Mouse (Mus musculus): Measurements from ENCODE around the gene Nusap1. TPM values are rescaled to one million over a fixed set of nuclear protein-coding genes. Genes with fewer than 3 reads are reported as not detected.

The Nusap1 gene
- polyA plus RNA-seq, 1 experiment from 2014 or later, result 3.9 TPM

GRCm38 (mm10) chr2:119669010-119669409, 50.9 kb downstream of the Nusap1 start:
- no peak overlapping the region for H3K27ac ChIP-seq (ENCODE audit: low read length)
- H3K4me3 ChIP-seq (ENCODE audit: low read depth, low read length), result no peak overlapping the region
- H3K27me3 ChIP-seq (replicated peaks; ENCODE audit: insufficient read depth, low read length), result no peaks in the 10 kb centered on the region
- ATAC-seq, result no peak
- no peaks in the 10 kb centered on the region for H3K9me3 ChIP-seq (ENCODE audit: low read length)
- DNase-seq (ENCODE audit: low spot score), result peak; percentile 68
- H3K4me1 ChIP-seq (ENCODE audit: insufficient read depth, low read depth, low read length), result no peaks in the 10 kb centered on the region
- no peak for TF ChIP-seq EP300 (IDR thresholded peaks at IDR 0.05)
- TF ChIP-seq CTCF (IDR thresholded peaks at IDR 0.05), result peak; percentile 74
- H3K4me2 ChIP-seq (replicated peaks; ENCODE audit: low read depth, low read length), result no peak overlapping the region
- H3K36me3 ChIP-seq (ENCODE audit: insufficient read depth, low read length), result no peaks in the 10 kb centered on the region
- H3K9ac ChIP-seq (replicated peaks; ENCODE audit: low read depth), result no peak overlapping the region
- 15% methylated on average over 7 of the region's 7 CpGs for WGBS

GRCm38 (mm10) chr2:119674525-119675214, 56.6 kb downstream of the Nusap1 start, which contains the start of gene Rtf1:
Gene Rtf1, plus strand, starts transcription at chr2:119675068.
- no peaks in the 10 kb centered on the region for H3K4me1 ChIP-seq (ENCODE audit: insufficient read depth, low read depth, low read length)
- TF ChIP-seq EP300 (IDR thresholded peaks at IDR 0.05) (no peak), CTCF (IDR thresholded peaks at IDR 0.05) (no peak)
- DNase-seq (ENCODE audit: low spot score) (peak; percentile 96), ATAC-seq (peak; percentile 98)
- peak within 1 kb of the TSS; percentile 80 for H3K4me3 ChIP-seq (ENCODE audit: low read depth, low read length)
- WGBS, result under 1% methylated on average over 30 of the region's 58 CpGs
- H3K9me3 ChIP-seq (ENCODE audit: low read length), result no peaks in the 10 kb centered on the region
- peak within 1 kb of the TSS; percentile 92 for H3K27ac ChIP-seq (ENCODE audit: low read length)
- peak within 1 kb of the TSS; percentile 87 for H3K4me2 ChIP-seq (replicated peaks; ENCODE audit: low read depth, low read length)
- H3K27me3 ChIP-seq (replicated peaks; ENCODE audit: insufficient read depth, low read length), result no peaks in the 10 kb centered on the region
- no peaks in the 10 kb centered on the region for H3K36me3 ChIP-seq (ENCODE audit: insufficient read depth, low read length)
- H3K9ac ChIP-seq (replicated peaks; ENCODE audit: low read depth), result peak within 1 kb of the TSS; percentile 90

GRCm38 (mm10) chr2:119675215-119675784, 57.2 kb downstream of the Nusap1 start:
- TF ChIP-seq EP300 (IDR thresholded peaks at IDR 0.05) (no peak), CTCF (IDR thresholded peaks at IDR 0.05) (no peak)
- no peaks in the 10 kb centered on the region for H3K36me3 ChIP-seq (ENCODE audit: insufficient read depth, low read length)
- peak; percentile 86 for ATAC-seq
- H3K4me2 ChIP-seq (replicated peaks; ENCODE audit: low read depth, low read length), result peak overlapping the region; percentile 87
- H3K9me3 ChIP-seq (ENCODE audit: low read length), result no peaks in the 10 kb centered on the region
- H3K27me3 ChIP-seq (replicated peaks; ENCODE audit: insufficient read depth, low read length), result no peaks in the 10 kb centered on the region
- H3K4me1 ChIP-seq (ENCODE audit: insufficient read depth, low read depth, low read length), result no peaks in the 10 kb centered on the region
- H3K4me3 ChIP-seq (ENCODE audit: low read depth, low read length), result peak overlapping the region; percentile 80
- peak overlapping the region; percentile 92 for H3K27ac ChIP-seq (ENCODE audit: low read length)
- WGBS, result under 1% methylated on average over 37 of the region's 39 CpGs
- peak overlapping the region; percentile 90 for H3K9ac ChIP-seq (replicated peaks; ENCODE audit: low read depth)
- DNase-seq (ENCODE audit: low spot score), result peak; percentile 64

GRCm38 (mm10) chr2:119675831-119676230, 57.7 kb downstream of the Nusap1 start:
- H3K27ac ChIP-seq (ENCODE audit: low read length), result no peak overlapping the region

GRCm38 (mm10) chr2:119683706-119684105, 65.6 kb downstream of the Nusap1 start:
- TF ChIP-seq CTCF (IDR thresholded peaks at IDR 0.05) (no peak), EP300 (IDR thresholded peaks at IDR 0.05) (no peak)
- Histone ChIP-seq H3K9ac (replicated peaks; ENCODE audit: low read depth) (no peak overlapping the region), H3K4me3 (ENCODE audit: low read depth, low read length) (no peak overlapping the region), H3K27me3 (replicated peaks; ENCODE audit: insufficient read depth, low read length) (no peaks in the 10 kb centered on the region), H3K4me2 (replicated peaks; ENCODE audit: low read depth, low read length) (no peak overlapping the region), H3K9me3 (ENCODE audit: low read length) (no peaks in the 10 kb centered on the region), H3K4me1 (ENCODE audit: insufficient read depth, low read depth, low read length) (no peaks in the 10 kb centered on the region), H3K27ac (ENCODE audit: low read length) (no peak overlapping the region), H3K36me3 (ENCODE audit: insufficient read depth, low read length) (no peaks in the 10 kb centered on the region)
- DNase-seq (ENCODE audit: low spot score) (no peak), ATAC-seq (no peak)
- WGBS, result 100% methylated on average over 1 of the region's 2 CpGs

More at GRCm38 (mm10) chr2:119675831-119676230, 57.7 kb downstream of the Nusap1 start:
- ATAC-seq (no peak), DNase-seq (ENCODE audit: low spot score) (peak; percentile 16)
- Histone ChIP-seq H3K27me3 (replicated peaks; ENCODE audit: insufficient read depth, low read length) (no peaks in the 10 kb centered on the region), H3K4me1 (ENCODE audit: insufficient read depth, low read depth, low read length) (no peaks in the 10 kb centered on the region), H3K4me3 (ENCODE audit: low read depth, low read length) (peak overlapping the region; percentile 80), H3K9me3 (ENCODE audit: low read length) (no peaks in the 10 kb centered on the region), H3K4me2 (replicated peaks; ENCODE audit: low read depth, low read length) (peak overlapping the region; percentile 87), H3K9ac (replicated peaks; ENCODE audit: low read depth) (peak overlapping the region; percentile 90), H3K36me3 (ENCODE audit: insufficient read depth, low read length) (no peaks in the 10 kb centered on the region)
- TF ChIP-seq CTCF (IDR thresholded peaks at IDR 0.05), result no peak
- TF ChIP-seq EP300 (IDR thresholded peaks at IDR 0.05), result no peak
- WGBS, result 1% methylated on average over 5 of the region's 5 CpGs

- ATAC-seq, result peak; percentile 78
- TF ChIP-seq EP300 (IDR thresholded peaks at IDR 0.05) (no peak), CTCF (IDR thresholded peaks at IDR 0.05) (peak; percentile 50)
- Histone ChIP-seq H3K9me3 (ENCODE audit: low read length) (no peaks in the 10 kb centered on the region), H3K27me3 (replicated peaks; ENCODE audit: insufficient read depth, low read length) (no peaks in the 10 kb centered on the region), H3K27ac (ENCODE audit: low read length) (no peak overlapping the region), H3K4me1 (ENCODE audit: insufficient read depth, low read depth, low read length) (no peaks in the 10 kb centered on the region), H3K4me3 (ENCODE audit: low read depth, low read length) (no peak overlapping the region), H3K9ac (replicated peaks; ENCODE audit: low read depth) (no peak overlapping the region), H3K36me3 (ENCODE audit: insufficient read depth, low read length) (no peaks in the 10 kb centered on the region), H3K4me2 (replicated peaks; ENCODE audit: low read depth, low read length) (no peak overlapping the region)
- peak; percentile 42 for DNase-seq (ENCODE audit: low spot score)
- 64% methylated on average over 9 of the region's 9 CpGs for WGBS
Measured at GRCm38 (mm10) chr2:119692003-119692701, 74.1 kb downstream of the Nusap1 start.
